Mouse (Mus musculus) MEL (cell line): Measurements from ENCODE around the gene Tbc1d1. TPM values are rescaled to one million over a fixed set of nuclear protein-coding genes. Genes with fewer than 3 reads are reported as not detected.

Experiments used
- DNase-seq: peaks from one replicate; pipeline ENCODE4 v3.0.0; 2011; ENCODE audit warnings: low read depth, low spot score
- H3K27ac ChIP-seq: 2 replicates; pipeline ENCODE4 v1.5.1; 2012; ENCODE audit warnings: low read depth, mild to moderate bottlenecking, control low read depth, low read length, moderate library complexity; ENCODE audit not compliant: control insufficient read depth
- H3K27me3 ChIP-seq, 2 experiments: fragments of 150-350 bp in 1 of 2; sonication (generic) in 1 of 2; 2 replicates each; pipeline ENCODE4 v1.6.1; 2012; ENCODE audit warnings: low read length in 2 of 2, mild to moderate bottlenecking in 2 of 2, improper control_type of control experiment in 1 of 2, moderate library complexity in 1 of 2; ENCODE audit not compliant: insufficient read depth in 2 of 2, control insufficient read depth in 1 of 2
- H3K36me3 ChIP-seq, 2 experiments: 2 replicates each; pipeline ENCODE4 v1.6.1; 2012 to 2014; ENCODE audit warnings: low read length in 2 of 2, improper control_type of control experiment in 1 of 2, inconsistent platforms in 1 of 2, mild to moderate bottlenecking in 1 of 2; ENCODE audit not compliant: insufficient read depth in 2 of 2, control insufficient read depth in 1 of 2
- H3K4me1 ChIP-seq, 2 experiments: fragments of 150-350 bp in 1 of 2; sonication (generic) in 1 of 2; 2 replicates each; pipeline ENCODE4 v1.6.1; 2012; ENCODE audit warnings: low read length in 2 of 2, improper control_type of control experiment in 1 of 2, mild to moderate bottlenecking in 1 of 2; ENCODE audit not compliant: insufficient read depth in 2 of 2, control insufficient read depth in 1 of 2
- H3K4me3 ChIP-seq, 2 experiments: fragments of 150-350 bp in 1 of 2; sonication (generic) in 1 of 2; 2 replicates each; pipeline ENCODE4 v1.5.1; 2012; ENCODE audit warnings: low read depth in 2 of 2, low read length in 2 of 2, mild to moderate bottlenecking in 2 of 2, moderate library complexity in 2 of 2, control low read depth in 1 of 2, improper control_type of control experiment in 1 of 2; ENCODE audit not compliant: control insufficient read depth in 1 of 2, insufficient read depth in 1 of 2
- H3K79me2 ChIP-seq: 2 replicates; pipeline ENCODE4 v1.6.1; 2012; ENCODE audit warnings: mild to moderate bottlenecking, low read length, moderate library complexity; ENCODE audit not compliant: control insufficient read depth, poor library complexity, insufficient read depth
- H3K9ac ChIP-seq: 2 replicates; pipeline ENCODE4 v1.6.1; 2012; ENCODE audit warnings: low read depth, mild to moderate bottlenecking, control low read depth, low read length, moderate library complexity; ENCODE audit not compliant: control insufficient read depth, poor library complexity, severe bottlenecking
- H3K9me3 ChIP-seq: fragments of 150-350 bp; sonication (generic); replicated peaks from 2 replicates; pipeline ENCODE4 v1.6.1; 2012; ENCODE audit warnings: mild to moderate bottlenecking, low read length, improper control_type of control experiment, moderate library complexity; ENCODE audit not compliant: insufficient read depth
- CHD1 ChIP-seq: IDR thresholded peaks from 2 replicates; pipeline ENCODE4 v1.6.1; 2012; ENCODE audit warnings: low read depth, mild to moderate bottlenecking, inconsistent platforms, low read length, improper control_type of control experiment
- CHD2 ChIP-seq: IDR thresholded peaks from 2 replicates; pipeline ENCODE4 v1.6.1; 2011; ENCODE audit warnings: low read length, improper control_type of control experiment
- ELF1 ChIP-seq: IDR thresholded peaks from 2 replicates; pipeline ENCODE4 v1.6.1; 2014; ENCODE audit warnings: low read depth, mild to moderate bottlenecking, inconsistent platforms, low read length, improper control_type of control experiment, moderate library complexity
- EP300 ChIP-seq, 2 experiments: IDR thresholded peaks; 2 replicates each; pipeline ENCODE4 v1.6.1; 2011; ENCODE audit warnings: improper control_type of control experiment in 2 of 2, low read length in 2 of 2, low read depth in 1 of 2, mild to moderate bottlenecking in 1 of 2
- ETS1 ChIP-seq: IDR thresholded peaks from 2 replicates; pipeline ENCODE4 v1.6.1; 2012; ENCODE audit warnings: low read depth, mild to moderate bottlenecking, inconsistent platforms, low read length, improper control_type of control experiment, moderate library complexity
- GABPA ChIP-seq: IDR thresholded peaks from 2 replicates; pipeline ENCODE4 v1.6.1; 2012; ENCODE audit warnings: low read depth, mild to moderate bottlenecking, inconsistent platforms, low read length, improper control_type of control experiment, moderate library complexity
- HCFC1 ChIP-seq: IDR thresholded peaks from 2 replicates; pipeline ENCODE4 v1.6.1; 2012; ENCODE audit warnings: low read depth, mild to moderate bottlenecking, inconsistent platforms, low read length, improper control_type of control experiment, moderate library complexity
- JUND ChIP-seq: IDR thresholded peaks from 2 replicates; pipeline ENCODE4 v1.6.1; 2011; ENCODE audit warnings: low read depth, mild to moderate bottlenecking, improper control_type of control experiment, low read length
- MAX ChIP-seq: IDR thresholded peaks from 2 replicates; pipeline ENCODE4 v1.6.1; 2011; ENCODE audit warnings: low read length, improper control_type of control experiment
- MEF2A ChIP-seq: IDR thresholded peaks from 2 replicates; pipeline ENCODE4 v1.6.1; 2014; ENCODE audit warnings: low read depth, mild to moderate bottlenecking, inconsistent platforms, low read length, improper control_type of control experiment; ENCODE audit not compliant: poor library complexity, insufficient replicate concordance, severe bottlenecking; ENCODE audit errors: extremely low read depth
- NELFE ChIP-seq: IDR thresholded peaks from 2 replicates; pipeline ENCODE4 v1.6.1; 2011; ENCODE audit warnings: low read depth, low read length, improper control_type of control experiment
- NRF1 ChIP-seq: IDR thresholded peaks from 2 replicates; pipeline ENCODE4 v1.6.1; 2014; ENCODE audit warnings: low read depth, mild to moderate bottlenecking, inconsistent platforms, low read length, improper control_type of control experiment, moderate library complexity; ENCODE audit not compliant: poor library complexity, insufficient read depth, severe bottlenecking
- POLR2A ChIP-seq, 2 experiments: IDR thresholded peaks; 2 replicates each; pipeline ENCODE4 v1.6.1; 2011 to 2012; ENCODE audit warnings: low read length in 2 of 2, mild to moderate bottlenecking in 2 of 2, control low read depth in 1 of 2, improper control_type of control experiment in 1 of 2, low read depth in 1 of 2, moderate library complexity in 1 of 2; ENCODE audit not compliant: control insufficient read depth in 1 of 2, insufficient read depth in 1 of 2, poor library complexity in 1 of 2
- POLR2AphosphoS2 ChIP-seq: IDR thresholded peaks from 2 replicates; pipeline ENCODE4 v1.6.1; 2011; ENCODE audit warnings: low read length, improper control_type of control experiment
- RCOR1 ChIP-seq: IDR thresholded peaks from 2 replicates; pipeline ENCODE4 v1.6.1; 2012; ENCODE audit warnings: low read depth, mild to moderate bottlenecking, inconsistent platforms, low read length, improper control_type of control experiment
- SIN3A ChIP-seq: IDR thresholded peaks from 2 replicates; pipeline ENCODE4 v1.6.1; 2012; ENCODE audit warnings: low read length, improper control_type of control experiment, inconsistent platforms
- TAL1 ChIP-seq: IDR thresholded peaks from 2 replicates; pipeline ENCODE4 v1.6.1; 2012; ENCODE audit warnings: mild to moderate bottlenecking, inconsistent platforms, low read length, moderate library complexity, mixed read lengths
- TBP ChIP-seq: IDR thresholded peaks from 2 replicates; pipeline ENCODE4 v1.8.0; 2011; ENCODE audit warnings: low read depth, low read length, improper control_type of control experiment
- UBTF ChIP-seq: IDR thresholded peaks from 2 replicates; pipeline ENCODE4 v1.6.1; 2012; ENCODE audit warnings: low read depth, mild to moderate bottlenecking, inconsistent platforms, low read length, improper control_type of control experiment, moderate library complexity, borderline replicate concordance; ENCODE audit not compliant: insufficient read depth
- USF2 ChIP-seq, 2 experiments: IDR thresholded peaks; 2 replicates each; pipeline ENCODE4 v1.6.1; 2011 to 2012; ENCODE audit warnings: improper control_type of control experiment in 2 of 2, low read length in 2 of 2, borderline replicate concordance in 1 of 2, inconsistent platforms in 1 of 2, low read depth in 1 of 2, mild to moderate bottlenecking in 1 of 2; ENCODE audit not compliant: insufficient read depth in 1 of 2
- ZKSCAN1 ChIP-seq: IDR thresholded peaks from 2 replicates; pipeline ENCODE4 v1.6.1; 2012; ENCODE audit warnings: low read depth, mild to moderate bottlenecking, inconsistent platforms, low read length, improper control_type of control experiment, moderate library complexity
- ZNF384 ChIP-seq: IDR thresholded peaks from 2 replicates; pipeline ENCODE4 v1.6.1; 2012; ENCODE audit warnings: low read depth, mild to moderate bottlenecking, inconsistent platforms, low read length, improper control_type of control experiment
- polyA plus RNA-seq, 2 experiments: library from polyadenylated mRNA; stranded (reverse) in 1 of 2; unstranded in 1 of 2; fragments of >175 nt in 1 of 2; fragments of >200 nt in 1 of 2; gene quantifications; 2 replicates each; pipeline versions ENCODE4 v1.2.1 to v1.2.4; 2012; ENCODE audit warnings: low replicate concordance in 2 of 2, low read depth in 1 of 2; ENCODE audit not compliant: insufficient read length in 2 of 2, insufficient read depth in 1 of 2, missing spikeins in 1 of 2
- total RNA-seq: library from RNA; depleted of rRNA; stranded (reverse); fragments of 300-350 nt; gene quantifications from 2 replicates; pipeline ENCODE4 v1.2.3, GENCODE M21; 2012

Tbc1d1 gene
- total and polyA plus RNA-seq, 3 experiments: 22.5 to 24.4 TPM; not detected in 1

GRCm38 (mm10) chr5:64240941-64241682, 85.0 kb downstream of the Tbc1d1 start:
- Histone ChIP-seq H3K36me3 (peaks cover 0 to 48% of the 10 kb centered on the region in 2 experiments; a peak in 2 of 4 replicates), H3K4me1 (peaks cover 7 to 54% of the 10 kb centered on the region in 2 experiments), H3K9ac (peak overlapping the region; percentile 1), H3K27ac (peak overlapping the region; percentile 81), H3K9me3 (no peaks in the 10 kb centered on the region), H3K4me3 (no peak overlapping the region; a peak in 1 of 4 replicates), H3K27me3 (no peaks in the 10 kb centered on the region), H3K79me2 (peaks cover 14% of the 10 kb centered on the region)
- DNase-seq: peak; percentile 79
- TF ChIP-seq HCFC1 (0 out of 2 replicates have a peak, but pooled peaks have one; percentile 14), TBP (no peak), UBTF (no peak), ZNF384 (peak; percentile 50; the same call in 1 of the 2 replicates), SIN3A (0 out of 2 replicates have a peak, but pooled peaks have one; percentile 25), JUND (no peak), ETS1 (peak; percentile 43; the same call in 1 of the 2 replicates)

- no peak overlapping the region for H3K9ac ChIP-seq
- no peak for DNase-seq
- H3K27ac ChIP-seq: no peak overlapping the region
- H3K4me3 ChIP-seq: no peak overlapping the region
- H3K27me3 ChIP-seq: no peaks in the 10 kb centered on the region
- TF ChIP-seq ZKSCAN1 (no peak), JUND (no peak), RCOR1 (no peak), POLR2A (IDR thresholded peaks at IDR 0.05; ENCODE audit: control insufficient read depth in 1 of 2, insufficient read depth in 1 of 2, low read depth in 1 of 2, low read length in 2 of 2, poor library complexity in 1 of 2) (no peak), MAX (no peak), NRF1 (no peak), NELFE (no peak), SIN3A (no peak), ETS1 (no peak), TAL1 (no peak), CHD1 (no peak), POLR2AphosphoS2 (no peak), GABPA (no peak), EP300 (IDR thresholded peaks at IDR 0.05; ENCODE audit: low read depth in 1 of 2, low read length in 2 of 2) (no peak), TBP (no peak), UBTF (no peak), USF2 (IDR thresholded peaks at IDR 0.05; ENCODE audit: borderline replicate concordance in 1 of 2, insufficient read depth in 1 of 2, low read depth in 1 of 2, low read length in 2 of 2) (no peak), CHD2 (no peak), MEF2A (no peak), ELF1 (no peak)
- H3K4me1 ChIP-seq: peaks cover 7 to 54% of the 10 kb centered on the region in 2 experiments
- peaks cover 0 to 48% of the 10 kb centered on the region in 2 experiments; a peak in 2 of 4 replicates for H3K36me3 ChIP-seq
- H3K9me3 ChIP-seq: no peaks in the 10 kb centered on the region
- H3K79me2 ChIP-seq: peaks cover 14% of the 10 kb centered on the region
These were observed 85.8 kb downstream of the Tbc1d1 start for GRCm38 (mm10) chr5:64241867-64242266.
